Mouse (Mus musculus): ENCODE results near the gene Gstm1. TPM values are rescaled to one million over a fixed set of nuclear protein-coding genes. Genes with fewer than 3 reads are reported as not detected.
"Not testable (repeated sequence)": the region's sequence is repeated elsewhere in the genome, so short reads cannot be mapped to it uniquely, and the experiment has no call there.

The Gstm1 gene
- polyA plus RNA-seq, 1 experiment from 2014 or later: 892 TPM

GRCm38 (mm10) chr3:108018190-108018820 lies 532 bp upstream of the Gstm1 start:
- Histone ChIP-seq H3K4me2 (replicated peaks; ENCODE audit: low read depth) (peak overlapping the region; percentile 68), H3K9ac (ENCODE audit: low read length) (peak overlapping the region; percentile 43; the same call in 1 of the 2 replicates), H3K4me1 (replicated peaks; ENCODE audit: control insufficient read depth, insufficient read depth) (peaks cover 6% of the 10 kb centered on the region), H3K27me3 (ENCODE audit: control insufficient read depth, insufficient read depth, low read length) (no peaks in the 10 kb centered on the region), H3K36me3 (ENCODE audit: control insufficient read depth, insufficient read depth, low read length) (no peaks in the 10 kb centered on the region), H3K4me3 (ENCODE audit: low read depth, low read length) (peak overlapping the region; percentile 43), H3K9me3 (ENCODE audit: control insufficient read depth, low read length) (no peaks in the 10 kb centered on the region), H3K27ac (replicated peaks) (peak overlapping the region; percentile 96)
- WGBS: 18% methylated on average over 14 of the region's 14 CpGs
- no peak for TF ChIP-seq CTCF (IDR thresholded peaks at IDR 0.05; ENCODE audit: low read depth)
- TF ChIP-seq EP300 (optimal IDR thresholded peaks at IDR 0.05): no peak
- no peak for ATAC-seq (ENCODE audit: low FRiP score, low TSS enrichment)
- DNase-seq (ENCODE audit: low spot score): no peak

GRCm38 (mm10) chr3:108016468-108016867 lies 1.3 kb downstream of the Gstm1 start:
- H3K4me2 ChIP-seq (replicated peaks; ENCODE audit: low read depth): peak overlapping the region; percentile 68
- not testable (repeated sequence) for DNase-seq (ENCODE audit: low spot score); H3K9me3 ChIP-seq (ENCODE audit: control insufficient read depth, low read length); ATAC-seq (ENCODE audit: low FRiP score, low TSS enrichment); H3K36me3 ChIP-seq (ENCODE audit: control insufficient read depth, insufficient read depth, low read length); H3K4me1 ChIP-seq (replicated peaks; ENCODE audit: control insufficient read depth, insufficient read depth); H3K27me3 ChIP-seq (ENCODE audit: control insufficient read depth, insufficient read depth, low read length); H3K27ac ChIP-seq (replicated peaks)
- H3K4me3 ChIP-seq (ENCODE audit: low read depth, low read length): peak overlapping the region; percentile 43; the same call in 1 of the 2 replicates
- WGBS: 81% methylated on average over 5 of the region's 5 CpGs
- H3K9ac ChIP-seq (ENCODE audit: low read length): 0 out of 2 replicates have a peak overlapping the region, but pooled peaks have one; percentile 55

GRCm38 (mm10) chr3:108014974-108015346 lies 2.8 kb downstream of the Gstm1 start:
- peaks cover 6% of the 10 kb centered on the region for H3K4me1 ChIP-seq (replicated peaks; ENCODE audit: control insufficient read depth, insufficient read depth)
- no peak overlapping the region for H3K9ac ChIP-seq (ENCODE audit: low read length)
- no peaks in the 10 kb centered on the region for H3K9me3 ChIP-seq (ENCODE audit: control insufficient read depth, low read length)
- TF ChIP-seq CTCF (IDR thresholded peaks at IDR 0.05; ENCODE audit: low read depth) (no peak), EP300 (optimal IDR thresholded peaks at IDR 0.05) (no peak)
- no peak overlapping the region for H3K4me2 ChIP-seq (replicated peaks; ENCODE audit: low read depth)
- DNase-seq (ENCODE audit: low spot score) (no peak), ATAC-seq (ENCODE audit: low FRiP score, low TSS enrichment) (no peak)
- H3K27ac ChIP-seq (replicated peaks): no peak overlapping the region
- WGBS: 89% methylated on average over 2 of the region's 2 CpGs
- no peaks in the 10 kb centered on the region for H3K36me3 ChIP-seq (ENCODE audit: control insufficient read depth, insufficient read depth, low read length)
- no peaks in the 10 kb centered on the region for H3K27me3 ChIP-seq (ENCODE audit: control insufficient read depth, insufficient read depth, low read length)
- no peak overlapping the region for H3K4me3 ChIP-seq (ENCODE audit: low read depth, low read length)

- peaks cover 6% of the 10 kb centered on the region for H3K4me1 ChIP-seq (replicated peaks; ENCODE audit: control insufficient read depth, insufficient read depth)
- DNase-seq (ENCODE audit: low spot score) (no peak), ATAC-seq (ENCODE audit: low FRiP score, low TSS enrichment) (no peak)
- no peak overlapping the region for H3K4me3 ChIP-seq (ENCODE audit: low read depth, low read length)
- peak overlapping the region; percentile 27 for H3K4me2 ChIP-seq (replicated peaks; ENCODE audit: low read depth)
- H3K9ac ChIP-seq (ENCODE audit: low read length): 0 out of 2 replicates have a peak overlapping the region, but pooled peaks have one; percentile 18
- WGBS: 84% methylated on average over 7 of the region's 8 CpGs
- TF ChIP-seq EP300 (optimal IDR thresholded peaks at IDR 0.05) (no peak), CTCF (IDR thresholded peaks at IDR 0.05; ENCODE audit: low read depth) (no peak)
- peak overlapping the region; percentile 67 for H3K27ac ChIP-seq (replicated peaks)
- no peaks in the 10 kb centered on the region for H3K27me3 ChIP-seq (ENCODE audit: control insufficient read depth, insufficient read depth, low read length)
- H3K9me3 ChIP-seq (ENCODE audit: control insufficient read depth, low read length): no peaks in the 10 kb centered on the region
- no peaks in the 10 kb centered on the region for H3K36me3 ChIP-seq (ENCODE audit: control insufficient read depth, insufficient read depth, low read length)
Measured at GRCm38 (mm10) chr3:108014098-108014973, 3.4 kb downstream of the Gstm1 start.

GRCm38 (mm10) chr3:108013331-108013871 lies 4.4 kb downstream of the Gstm1 start:
- no peaks in the 10 kb centered on the region for H3K9me3 ChIP-seq (ENCODE audit: control insufficient read depth, low read length)
- WGBS: 36% methylated on average over 4 of the region's 4 CpGs
- DNase-seq (ENCODE audit: low spot score) (peak; percentile 74), ATAC-seq (ENCODE audit: low FRiP score, low TSS enrichment) (peak; percentile 16; the same call in 1 of the 2 replicates)
- H3K27me3 ChIP-seq (ENCODE audit: control insufficient read depth, insufficient read depth, low read length): no peaks in the 10 kb centered on the region
- peak overlapping the region; percentile 67 for H3K27ac ChIP-seq (replicated peaks)
- H3K4me1 ChIP-seq (replicated peaks; ENCODE audit: control insufficient read depth, insufficient read depth): peaks cover 4% of the 10 kb centered on the region
- peak overlapping the region; percentile 27 for H3K4me2 ChIP-seq (replicated peaks; ENCODE audit: low read depth)
- no peak overlapping the region for H3K4me3 ChIP-seq (ENCODE audit: low read depth, low read length)
- no peaks in the 10 kb centered on the region for H3K36me3 ChIP-seq (ENCODE audit: control insufficient read depth, insufficient read depth, low read length)
- 0 out of 2 replicates have a peak overlapping the region, but pooled peaks have one; percentile 13 for H3K9ac ChIP-seq (ENCODE audit: low read length)
- TF ChIP-seq CTCF (IDR thresholded peaks at IDR 0.05; ENCODE audit: low read depth) (no peak), EP300 (optimal IDR thresholded peaks at IDR 0.05) (no peak)
